Mouse (Mus musculus): ENCODE data around the gene Vps25. TPM values are rescaled to one million over a fixed set of nuclear protein-coding genes. Genes with fewer than 3 reads are reported as not detected.

The Vps25 gene
- polyA plus RNA-seq, 1 experiment: 58.8 TPM

- TF ChIP-seq POLR2A (IDR thresholded peaks at IDR 0.05; ENCODE audit: extremely low read depth, insufficient read depth, low read length): no peak
- TF ChIP-seq CTCF (IDR thresholded peaks at IDR 0.05; ENCODE audit: extremely low read depth, insufficient read depth, low read length): no peak
- no peaks in the 10 kb centered on the region for H3K4me1 ChIP-seq (ENCODE audit: control insufficient read depth, insufficient read depth, low read length)
- no peak overlapping the region for H3K4me3 ChIP-seq (ENCODE audit: insufficient read depth, low read length)
- H3K27ac ChIP-seq (ENCODE audit: insufficient read depth, low read length): no peak overlapping the region
Observed at GRCm38 (mm10) chr11:101236782-101237181, 16.7 kb upstream of the Vps25 start.

DNA sequence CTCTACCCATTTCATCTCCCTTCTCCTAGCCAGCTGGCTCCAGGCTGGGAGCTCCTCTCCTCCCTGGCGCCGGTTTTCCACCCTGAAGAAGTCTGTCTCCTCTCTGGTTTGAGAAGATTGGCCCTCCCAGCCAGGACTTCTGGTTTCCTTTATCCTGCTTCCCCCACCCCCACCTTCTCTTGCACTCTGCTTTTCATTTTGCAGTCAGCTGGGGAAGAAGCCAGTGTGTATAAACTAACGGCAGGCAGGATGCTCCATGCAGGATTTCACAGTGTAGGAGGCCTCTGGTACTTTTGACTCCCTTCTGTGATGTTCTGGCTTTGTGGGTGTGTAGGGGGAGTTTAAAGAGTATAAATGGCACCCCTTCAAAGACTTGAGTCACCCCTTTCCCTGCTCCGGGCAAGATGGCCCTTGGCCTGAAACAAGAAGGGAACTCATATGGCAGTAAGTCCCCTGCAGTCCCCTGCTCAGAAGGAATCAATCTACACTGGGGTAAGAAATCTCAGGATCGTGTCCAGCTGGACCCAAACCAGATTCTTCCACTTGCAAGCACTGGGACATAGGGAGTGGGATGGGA, 15.3 kb upstream of the Vps25 start:
- H3K4me3 ChIP-seq (ENCODE audit: insufficient read depth, low read length): no peak overlapping the region
- TF ChIP-seq POLR2A (IDR thresholded peaks at IDR 0.05; ENCODE audit: extremely low read depth, insufficient read depth, low read length) (no peak), CTCF (IDR thresholded peaks at IDR 0.05; ENCODE audit: extremely low read depth, insufficient read depth, low read length) (no peak)
- no peaks in the 10 kb centered on the region for H3K4me1 ChIP-seq (ENCODE audit: control insufficient read depth, insufficient read depth, low read length)
- H3K27ac ChIP-seq (ENCODE audit: insufficient read depth, low read length): no peak overlapping the region

GRCm38 (mm10) chr11:101245071-101245470, 8.4 kb upstream of the Vps25 start:
- no peak overlapping the region for H3K4me3 ChIP-seq (ENCODE audit: insufficient read depth, low read length)
- no peak for TF ChIP-seq CTCF (IDR thresholded peaks at IDR 0.05; ENCODE audit: extremely low read depth, insufficient read depth, low read length)
- no peak for TF ChIP-seq POLR2A (IDR thresholded peaks at IDR 0.05; ENCODE audit: extremely low read depth, insufficient read depth, low read length)
- no peaks in the 10 kb centered on the region; the same call in 1 of the 2 replicates for H3K4me1 ChIP-seq (ENCODE audit: control insufficient read depth, insufficient read depth, low read length)
- H3K27ac ChIP-seq (ENCODE audit: insufficient read depth, low read length): no peak overlapping the region

- H3K4me3 ChIP-seq (ENCODE audit: insufficient read depth, low read length): peak within 1 kb of the TSS; percentile 61
- H3K4me1 ChIP-seq (ENCODE audit: control insufficient read depth, insufficient read depth, low read length): no peaks in the 10 kb centered on the region; the same call in 1 of the 2 replicates
- TF ChIP-seq POLR2A (IDR thresholded peaks at IDR 0.05; ENCODE audit: extremely low read depth, insufficient read depth, low read length) (no peak), CTCF (IDR thresholded peaks at IDR 0.05; ENCODE audit: extremely low read depth, insufficient read depth, low read length) (no peak)
- peak within 1 kb of the TSS; percentile 89 for H3K27ac ChIP-seq (ENCODE audit: insufficient read depth, low read length)
Observed at GRCm38 (mm10) chr11:101245855-101246701, 7.4 kb upstream of the Vps25 start, which contains the start of gene Ramp2. TSS of gene Ramp2 (plus strand) at chr11:101246028.

DNA sequence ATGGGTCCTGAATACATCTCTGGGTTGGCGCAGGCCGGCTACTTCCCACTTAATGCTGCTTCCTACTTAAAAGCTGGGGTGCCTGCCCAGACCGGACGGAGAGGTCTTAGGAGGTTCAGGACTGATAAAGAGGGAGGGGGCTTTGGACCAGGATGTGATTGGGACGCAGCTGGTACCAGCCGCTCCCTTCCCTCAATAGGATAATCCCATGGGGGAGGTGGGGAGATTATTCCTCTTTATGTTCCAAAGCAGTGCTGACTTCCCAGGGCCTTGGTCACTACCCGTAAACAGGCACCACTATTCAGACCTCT, 6.8 kb upstream of the Vps25 start:
- Histone ChIP-seq H3K4me3 (ENCODE audit: insufficient read depth, low read length) (peak overlapping the region; percentile 61), H3K27ac (ENCODE audit: insufficient read depth, low read length) (peak overlapping the region; percentile 89; the same call in 1 of the 2 replicates), H3K4me1 (ENCODE audit: control insufficient read depth, insufficient read depth, low read length) (no peaks in the 10 kb centered on the region; the same call in 1 of the 2 replicates)
- TF ChIP-seq POLR2A (IDR thresholded peaks at IDR 0.05; ENCODE audit: extremely low read depth, insufficient read depth, low read length) (no peak), CTCF (IDR thresholded peaks at IDR 0.05; ENCODE audit: extremely low read depth, insufficient read depth, low read length) (no peak)

DNA sequence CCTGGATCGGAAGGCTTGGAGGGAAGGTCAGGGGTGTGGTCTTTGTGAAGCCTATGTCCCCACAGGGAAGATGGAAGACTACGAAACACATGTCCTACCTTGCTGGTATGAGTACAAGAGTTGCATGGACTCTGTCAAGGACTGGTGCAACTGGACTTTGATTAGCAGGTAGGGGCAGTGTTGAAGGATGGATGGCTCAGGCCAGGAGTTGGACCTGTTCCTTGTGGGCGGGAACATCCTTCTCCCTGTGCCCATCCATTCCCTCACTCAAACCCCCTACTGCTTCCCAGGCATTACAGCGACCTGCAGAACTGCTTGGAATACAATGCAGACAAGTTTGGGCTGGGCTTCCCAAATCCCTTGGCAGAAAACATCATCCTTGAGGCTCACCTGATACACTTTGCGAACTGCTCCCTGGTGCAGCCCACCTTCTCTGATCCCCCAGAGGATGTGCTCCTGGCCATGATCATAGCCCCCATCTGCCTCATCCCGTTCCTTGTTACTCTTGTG, 5.9 kb upstream of the Vps25 start:
- H3K4me1 ChIP-seq (ENCODE audit: control insufficient read depth, insufficient read depth, low read length): no peaks in the 10 kb centered on the region; the same call in 1 of the 2 replicates
- no peak for TF ChIP-seq POLR2A (IDR thresholded peaks at IDR 0.05; ENCODE audit: extremely low read depth, insufficient read depth, low read length)
- no peak for TF ChIP-seq CTCF (IDR thresholded peaks at IDR 0.05; ENCODE audit: extremely low read depth, insufficient read depth, low read length)
- H3K4me3 ChIP-seq (ENCODE audit: insufficient read depth, low read length): peak overlapping the region; percentile 61
- H3K27ac ChIP-seq (ENCODE audit: insufficient read depth, low read length): peak overlapping the region; percentile 79

DNA sequence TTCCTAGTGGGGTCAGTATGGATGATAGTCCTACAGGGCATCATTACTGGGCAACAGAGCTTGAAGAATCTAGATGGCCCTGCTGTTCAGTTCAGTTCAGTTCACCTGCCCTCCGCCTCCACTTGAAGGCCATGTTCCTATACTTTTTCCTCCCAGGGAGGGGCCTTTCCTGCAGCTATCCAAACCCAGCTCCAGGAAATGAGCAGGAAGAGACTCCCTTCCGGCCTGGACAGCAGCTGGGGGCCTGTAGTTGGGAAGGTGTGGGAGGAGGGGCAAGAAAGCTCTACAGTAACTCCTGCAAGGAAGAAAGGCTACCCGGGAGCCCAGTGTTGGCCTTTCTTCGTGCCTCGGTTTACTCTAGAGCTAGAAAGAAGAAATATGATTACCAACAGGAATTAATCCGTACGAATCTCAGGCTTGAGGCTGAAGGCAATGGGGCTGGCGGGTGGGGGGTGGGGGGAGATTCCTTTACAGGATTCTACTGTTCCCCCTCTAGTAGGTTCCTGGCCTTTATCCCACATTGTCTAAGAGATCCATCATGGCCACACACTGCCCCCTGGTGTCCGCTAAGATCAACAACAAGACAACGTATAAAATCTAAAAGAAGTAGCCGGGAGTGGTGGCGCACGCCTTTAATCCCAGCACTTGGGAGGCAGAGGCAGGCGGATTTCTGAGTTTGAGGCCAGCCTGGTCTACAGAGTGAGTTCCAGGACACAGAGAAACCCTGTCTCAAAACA, 5.1 kb upstream of the Vps25 start:
- H3K27ac ChIP-seq (ENCODE audit: insufficient read depth, low read length): peak overlapping the region; percentile 79
- H3K4me1 ChIP-seq (ENCODE audit: control insufficient read depth, insufficient read depth, low read length): peaks cover 2% of the 10 kb centered on the region
- TF ChIP-seq CTCF (IDR thresholded peaks at IDR 0.05; ENCODE audit: extremely low read depth, insufficient read depth, low read length): peak; percentile 72
- TF ChIP-seq POLR2A (IDR thresholded peaks at IDR 0.05; ENCODE audit: extremely low read depth, insufficient read depth, low read length): no peak
- peak overlapping the region; percentile 61; the same call in 1 of the 2 replicates for H3K4me3 ChIP-seq (ENCODE audit: insufficient read depth, low read length)

GRCm38 (mm10) chr11:101251031-101251430, 2.5 kb upstream of the Vps25 start:
- TF ChIP-seq POLR2A (IDR thresholded peaks at IDR 0.05; ENCODE audit: extremely low read depth, insufficient read depth, low read length): no peak
- no peak for TF ChIP-seq CTCF (IDR thresholded peaks at IDR 0.05; ENCODE audit: extremely low read depth, insufficient read depth, low read length)
- peaks cover 2% of the 10 kb centered on the region for H3K4me1 ChIP-seq (ENCODE audit: control insufficient read depth, insufficient read depth, low read length)

DNA sequence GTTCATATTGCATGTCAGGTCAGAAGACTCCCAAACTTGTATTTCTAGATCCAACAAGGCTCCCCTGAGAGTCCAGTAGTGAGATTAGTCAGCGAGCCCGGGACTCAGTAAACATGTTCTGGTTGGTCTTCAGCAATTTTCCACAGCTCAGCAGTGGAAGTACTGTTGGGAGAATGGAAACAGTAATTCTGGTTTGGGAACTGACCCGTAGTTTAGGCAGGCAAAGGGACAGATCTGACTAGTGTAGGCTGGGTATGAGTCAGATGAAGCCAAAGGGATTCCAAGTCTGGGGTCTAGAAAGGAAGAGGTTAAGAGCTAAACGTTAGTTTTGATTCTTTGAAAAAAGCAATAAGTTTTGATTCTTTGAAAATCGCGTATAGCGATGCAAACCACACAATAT, 566 bp upstream of the Vps25 start:
- H3K4me1 ChIP-seq (ENCODE audit: control insufficient read depth, insufficient read depth, low read length): peaks cover 2% of the 10 kb centered on the region
- peak overlapping the region; percentile 88 for H3K4me3 ChIP-seq (ENCODE audit: insufficient read depth, low read length)
- no peak overlapping the region for H3K27ac ChIP-seq (ENCODE audit: insufficient read depth, low read length)
- TF ChIP-seq CTCF (IDR thresholded peaks at IDR 0.05; ENCODE audit: extremely low read depth, insufficient read depth, low read length): no peak

More at GRCm38 (mm10) chr11:101251031-101251430, 2.5 kb upstream of the Vps25 start:
- Histone ChIP-seq H3K4me3 (ENCODE audit: insufficient read depth, low read length) (no peak overlapping the region), H3K27ac (ENCODE audit: insufficient read depth, low read length) (no peak overlapping the region)
